Comparison of ENCODE assay signal across 25 mouse cellular contexts in genomic region chr1:125854646-125855045, GRCm38 (mm10). TPM values are rescaled to one million over a fixed set of nuclear protein-coding genes. Genes with fewer than 3 reads are reported as not detected.
DNase-seq lines count a peak whose midpoint lies in the region; ATAC-seq lines count a peak whose summit lies in the region.
"Had no signal": no experiment of that assay in that cellular context is flagged by ENCODE, and none has a peak within 500 bp of the region (broad histone marks: within the 10 kb centered on the region; RNA-seq: fewer than 3 reads in every experiment).

No protein-coding gene starts in this region.

- no peaks in the 10 kb centered on the region for H3K36me3 ChIP-seq in hindbrain, embryonic 14.5 days (replicated peaks; ENCODE audit: control insufficient read depth, insufficient read depth)
- H3K36me3 ChIP-seq in hindbrain, embryonic 13.5 days, result no peaks in the 10 kb centered on the region
- no peaks in the 10 kb centered on the region for H3K36me3 ChIP-seq in kidney, embryonic 14.5 days (ENCODE audit: control insufficient read depth, insufficient read depth, low read length)
- H3K36me3 ChIP-seq: intestine, embryonic 15.5 days; limb, embryonic 10.5 days; stomach, embryonic 15.5 days had no signal

- H3K4me3 ChIP-seq in hindbrain, embryonic 14.5 days (replicated peaks; ENCODE audit: low read length), result no peak overlapping the region
- H3K4me3 ChIP-seq in hindbrain, embryonic 13.5 days, result no peak overlapping the region
- H3K4me3 ChIP-seq in kidney, embryonic 14.5 days (ENCODE audit: low read length), result no peak overlapping the region
- H3K4me3 ChIP-seq: intestine, embryonic 15.5 days; limb, embryonic 10.5 days; stomach, embryonic 15.5 days had no signal

- H3K9me3 ChIP-seq in hindbrain, embryonic 14.5 days (ENCODE audit: control insufficient read depth, low read length), result peaks cover 3% of the 10 kb centered on the region; the same call in 1 of the 2 replicates
- no peaks in the 10 kb centered on the region for H3K9me3 ChIP-seq in hindbrain, embryonic 13.5 days
- no peaks in the 10 kb centered on the region for H3K9me3 ChIP-seq in kidney, embryonic 14.5 days (ENCODE audit: control insufficient read depth, low read length)
- H3K9me3 ChIP-seq: intestine, embryonic 15.5 days; limb, embryonic 10.5 days; stomach, embryonic 15.5 days had no signal

- intact Hi-C loops in left cerebral cortex, postnatal 36 days (cut with DNase I), result no loop called here

- H3K9ac ChIP-seq in hindbrain, embryonic 14.5 days, result no peak overlapping the region
- no peak overlapping the region for H3K9ac ChIP-seq in hindbrain, embryonic 13.5 days
- no peak overlapping the region for H3K9ac ChIP-seq in kidney, embryonic 14.5 days (ENCODE audit: low read depth, low read length)
- H3K9ac ChIP-seq: intestine, embryonic 15.5 days; liver, postnatal 0 days; stomach, embryonic 15.5 days had no signal

- DNase-seq in hindbrain, embryonic 14.5 days (ENCODE audit: low spot score), result no peak
- DNase-seq in R1 (ENCODE audit: low read depth, low spot score), result peak; percentile 66
- peak; percentile 53 for DNase-seq in embryo, embryonic 10.5 days (ENCODE audit: low spot score)
- DNase-seq in cerebellum, postnatal 10 days, result no peak
- no peak for DNase-seq in left cerebral cortex, postnatal 36 days (ENCODE audit: low spot score in 2 of 2)
- DNase-seq: adrenal gland, adult 2 months; cerebellum, adult 2 months; cerebellum, postnatal 36 days; heart, adult 11 months; kidney, adult 8-10 months; kidney, postnatal 14 days; liver, postnatal 0 days; midbrain, embryonic 14.5 days; thymus, postnatal 25 days had no signal

- no peaks in the 10 kb centered on the region for H3K4me1 ChIP-seq in hindbrain, embryonic 14.5 days (replicated peaks; ENCODE audit: control insufficient read depth, insufficient read depth, low read length)
- H3K4me1 ChIP-seq in hindbrain, embryonic 13.5 days (replicated peaks), result peaks cover 4% of the 10 kb centered on the region; the same call in 1 of the 2 replicates
- no peaks in the 10 kb centered on the region for H3K4me1 ChIP-seq in kidney, embryonic 14.5 days (ENCODE audit: control insufficient read depth, insufficient read depth, low read length)
- H3K4me1 ChIP-seq: intestine, embryonic 15.5 days; limb, embryonic 10.5 days; stomach, embryonic 15.5 days had no signal

- no peak overlapping the region for H3K27ac ChIP-seq in hindbrain, embryonic 14.5 days
- H3K27ac ChIP-seq in hindbrain, embryonic 13.5 days, result no peak overlapping the region
- H3K27ac ChIP-seq in kidney, embryonic 14.5 days (ENCODE audit: low read depth, low read length), result no peak overlapping the region
- H3K27ac ChIP-seq: intestine, embryonic 15.5 days; limb, embryonic 10.5 days; stomach, embryonic 15.5 days had no signal

- ATAC-seq in hindbrain, embryonic 14.5 days (ENCODE audit: low FRiP score), result peak; percentile 31; the same call in 1 of the 2 replicates
- no peak for ATAC-seq in hindbrain, embryonic 13.5 days (ENCODE audit: low FRiP score)
- ATAC-seq in kidney, embryonic 14.5 days (ENCODE audit: low FRiP score, low TSS enrichment), result no peak
- ATAC-seq: intestine, embryonic 15.5 days; liver, postnatal 0 days; lung, postnatal 0 days had no signal

- no peak overlapping the region for H3K4me2 ChIP-seq in hindbrain, embryonic 14.5 days (replicated peaks)
- H3K4me2 ChIP-seq in hindbrain, embryonic 13.5 days, result no peak overlapping the region
- no peak overlapping the region for H3K4me2 ChIP-seq in kidney, embryonic 14.5 days (replicated peaks; ENCODE audit: low read depth, low read length)
- H3K4me2 ChIP-seq: heart, embryonic 11.5 days; intestine, embryonic 15.5 days; stomach, embryonic 15.5 days had no signal

- no peaks in the 10 kb centered on the region for H3K27me3 ChIP-seq in hindbrain, embryonic 14.5 days (ENCODE audit: control insufficient read depth, insufficient read depth, low read length)
- no peaks in the 10 kb centered on the region for H3K27me3 ChIP-seq in hindbrain, embryonic 13.5 days
- no peaks in the 10 kb centered on the region for H3K27me3 ChIP-seq in kidney, embryonic 14.5 days (ENCODE audit: control insufficient read depth, insufficient read depth, low read length)
- H3K27me3 ChIP-seq: intestine, embryonic 15.5 days; stomach, embryonic 15.5 days had no signal

- WGBS in hindbrain, embryonic 14.5 days, result 5% methylated on average over 5 of the region's 5 CpGs
- WGBS in hindbrain, embryonic 13.5 days, result 6% methylated on average over 5 of the region's 5 CpGs
- WGBS in kidney, embryonic 14.5 days, result 11% methylated on average over 5 of the region's 5 CpGs

RNA-seq across cellular contexts. Expression of gene Lypd1, which starts 58.3 kb away (rescaled TPM):
- 70.4 and 88.9 TPM in 2 replicates for polyA plus RNA-seq in hindbrain, embryonic 14.5 days (2014; fragmentation: Nextera tagmentation; extraction: Ambion mirVana)
- 53.2 and 55.3 TPM in 2 replicates for polyA plus RNA-seq in hindbrain, embryonic 13.5 days (2015; fragmentation: Nextera tagmentation; extraction: Ambion mirVana)
- 0.19 and 2.0 TPM in 2 replicates for polyA plus RNA-seq in kidney, embryonic 14.5 days (2014; fragmentation: Nextera tagmentation; extraction: Ambion mirVana)
- 100 to 1,000 TPM in 1 of 2 experiments, 10 to 100 TPM in 1; 97.8 to 104 TPM for total RNA-seq in left cerebral cortex, postnatal 36 days (2021)
- total RNA-seq: gastrocnemius, adult 8-10 months; hematopoietic stem cell, adult 5-6 weeks; liver, adult 2 months; megakaryocyte, adult 5-6 weeks had no signal
- polyA plus RNA-seq: liver, adult 2 months had no signal

Comparison
In these comparisons a context has a peak if more than half of its experiments do, and no peak if none do; other contexts are left out.
1. DNase-seq: peak in R1 (single experiment) and embryo, embryonic 10.5 days (single experiment); none in hindbrain, embryonic 14.5 days (single experiment), cerebellum, postnatal 10 days (0 of 2) and left cerebral cortex, postnatal 36 days (0 of 2).
2. RNA of gene Lypd1, which starts 58.3 kb away (polyA plus RNA-seq): 70.4 to 88.9 TPM in hindbrain, embryonic 14.5 days and 53.2 to 55.3 TPM in hindbrain, embryonic 13.5 days; 0.19 to 2.0 TPM in kidney, embryonic 14.5 days; every median in the first group is over 10 times any median in the second.